Mouse (Mus musculus) forebrain, embryonic 16.5 days (tissue): ENCODE measurements at regions not wholly inside any gene's neighbourhood (a gene's known extent, or its start where the extent isn't known, plus 50 kb on each side); places are given as distances from the start of the nearest gene placed in this dataset.

Source experiments
- ATAC-seq: fragments of 200-750 bp; cut with Nextera tagmentation; 2 replicates; pipeline ENCODE4 v1.8.0; 2017; ENCODE audit warnings: mild to moderate bottlenecking, moderate library complexity
- H3K27ac ChIP-seq: fragments of 300-500 bp; sonication (generic); 2 replicates; pipeline ENCODE4 v1.5.1; 2014; ENCODE audit warnings: low read length, control low read depth
- H3K27me3 ChIP-seq: fragments of 300-500 bp; sonication (generic); replicated peaks from 2 replicates; pipeline ENCODE4 v1.6.1; 2014; ENCODE audit warnings: low read length; ENCODE audit not compliant: control insufficient read depth, insufficient read depth
- H3K36me3 ChIP-seq: fragments of 300-500 bp; sonication (generic); 2 replicates; pipeline ENCODE4 v1.6.1; 2014; ENCODE audit not compliant: control insufficient read depth, insufficient read depth
- H3K4me1 ChIP-seq: fragments of 300-500 bp; sonication (generic); replicated peaks from 2 replicates; pipeline ENCODE4 v1.6.1; 2014; ENCODE audit warnings: low read length; ENCODE audit not compliant: control insufficient read depth, insufficient read depth
- H3K4me2 ChIP-seq: fragments of 300-500 bp; sonication (generic); 2 replicates; pipeline ENCODE4 v1.6.1; 2014; ENCODE audit warnings: mild to moderate bottlenecking, low read length, control low read depth
- H3K4me3 ChIP-seq: fragments of 300-500 bp; sonication (generic); replicated peaks from 2 replicates; pipeline ENCODE4 v1.5.1; 2014; ENCODE audit warnings: mild to moderate bottlenecking, low read length, control low read depth
- H3K9ac ChIP-seq: fragments of 300-500 bp; sonication (generic); replicated peaks from 2 replicates; pipeline ENCODE4 v1.6.1; 2014; ENCODE audit warnings: low read depth, low read length, control low read depth
- H3K9me3 ChIP-seq: fragments of 300-500 bp; sonication (generic); 2 replicates; pipeline ENCODE4 v1.6.1; 2016; ENCODE audit warnings: low read length; ENCODE audit not compliant: control insufficient read depth
- WGBS: fragments of 180-500 bp; shearing (Covaris S2); extraction: QIAGEN DNeasy Blood & Tissue Kit; methylation state at CpG from one replicate; pipeline ENCODE4 v1.1.7; 2014; 5-methylcytosine and 5-hydroxymethylcytosine counted together

DNA sequence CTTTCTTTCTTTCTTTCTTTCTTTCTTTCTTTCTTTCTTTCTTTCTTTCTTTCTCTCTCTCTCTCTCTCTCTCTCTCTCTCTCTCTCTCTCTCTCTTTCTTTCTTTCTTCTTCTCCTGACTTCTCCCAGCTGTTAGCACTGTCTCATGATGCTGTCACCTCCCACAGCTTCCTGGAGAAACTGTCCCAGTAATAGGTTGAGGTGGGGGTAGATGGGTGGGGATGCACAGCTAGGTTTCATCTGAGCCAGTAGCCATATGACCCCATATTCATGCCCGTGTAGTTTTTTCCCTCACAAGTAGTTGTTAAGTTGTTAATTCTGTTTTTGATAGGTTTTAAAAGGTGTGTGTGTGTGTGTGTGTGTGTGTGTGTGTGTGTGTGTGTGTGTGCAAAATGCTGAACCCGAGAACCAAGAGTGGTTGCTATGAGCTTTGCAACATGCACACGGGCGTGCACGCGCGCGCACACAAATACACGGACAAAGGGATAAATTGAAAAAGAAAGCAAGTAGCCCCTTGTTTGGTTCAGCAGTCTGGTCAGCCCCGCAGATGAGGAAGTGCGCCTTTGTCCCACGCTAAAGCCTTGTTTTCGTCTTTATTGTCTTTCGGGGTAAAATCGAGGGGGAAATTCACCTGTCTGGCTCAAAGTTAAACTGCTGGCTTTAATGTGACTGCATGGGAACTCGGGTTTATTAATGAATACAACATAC is 224.4 kb downstream of the Ndfip2 start:
- H3K36me3 ChIP-seq: no peaks in the 10 kb centered on the region
- H3K4me3 ChIP-seq: peak overlapping the region; percentile 36
- H3K27me3 ChIP-seq: no peaks in the 10 kb centered on the region; the same call in 1 of the 2 replicates
- peak; percentile 57 for ATAC-seq
- H3K27ac ChIP-seq: peak overlapping the region; percentile 55
- under 1% methylated on average over 16 of the region's 16 CpGs for WGBS
- peak overlapping the region; percentile 58 for H3K9ac ChIP-seq
- peak overlapping the region; percentile 66 for H3K4me2 ChIP-seq
- H3K4me1 ChIP-seq: peaks cover 12% of the 10 kb centered on the region
- no peaks in the 10 kb centered on the region for H3K9me3 ChIP-seq

DNA sequence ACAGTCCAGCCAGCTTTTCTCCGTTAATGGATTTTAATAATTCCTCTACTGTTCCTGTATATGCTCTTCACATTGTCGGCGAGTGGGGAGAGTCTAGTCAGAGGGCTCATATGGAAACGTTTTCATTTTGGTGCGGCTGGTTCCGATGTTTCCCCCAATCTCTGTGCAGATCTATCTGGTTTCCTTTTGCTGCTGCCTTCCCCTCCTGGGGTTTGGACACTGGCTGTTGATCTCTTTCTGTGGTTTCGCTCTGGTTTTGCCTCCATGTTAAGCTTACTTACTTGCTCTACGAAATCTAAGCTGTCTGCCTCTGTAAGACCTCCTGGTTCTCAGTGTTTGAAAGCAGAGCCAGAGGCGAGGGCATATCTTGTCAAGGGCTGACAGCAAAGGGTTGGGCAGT is 221.7 kb downstream of the Ndfip2 start:
- Histone ChIP-seq H3K27ac (no peak overlapping the region), H3K4me1 (peaks cover 12% of the 10 kb centered on the region), H3K27me3 (no peaks in the 10 kb centered on the region; the same call in 1 of the 2 replicates), H3K4me3 (no peak overlapping the region), H3K9ac (no peak overlapping the region), H3K9me3 (no peaks in the 10 kb centered on the region), H3K36me3 (no peaks in the 10 kb centered on the region), H3K4me2 (no peak overlapping the region)
- ATAC-seq: no peak
- WGBS: 46% methylated on average over 9 of the region's 9 CpGs

DNA sequence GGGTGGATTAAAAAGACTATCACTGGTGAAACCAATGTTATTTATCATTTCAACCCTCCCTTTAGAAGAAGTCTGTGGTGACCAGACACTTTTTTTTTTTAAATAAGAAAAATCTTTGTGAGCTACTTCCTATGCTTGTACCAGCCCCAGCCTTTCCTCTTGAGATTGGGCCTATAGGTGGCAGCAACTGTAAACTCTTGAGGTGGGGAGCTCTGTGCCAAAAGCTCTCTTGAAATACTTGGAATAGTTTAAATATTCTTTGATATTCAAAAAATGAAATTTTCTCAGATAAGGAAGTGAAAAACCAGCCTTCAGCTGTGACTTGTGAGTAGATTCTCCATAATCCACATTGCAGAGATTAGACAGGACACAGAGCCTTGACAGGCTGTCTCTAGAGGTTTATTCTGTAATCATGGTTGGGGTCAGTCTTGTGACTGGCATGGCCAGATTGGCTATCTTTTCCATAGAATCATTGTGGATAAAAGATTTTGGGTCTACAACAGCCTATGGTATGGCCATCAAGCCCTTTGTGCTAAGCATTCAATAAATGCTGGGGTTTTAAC is 216.7 kb downstream of the Ndfip2 start:
- no peaks in the 10 kb centered on the region for H3K4me1 ChIP-seq
- H3K36me3 ChIP-seq: no peaks in the 10 kb centered on the region
- H3K9me3 ChIP-seq: no peaks in the 10 kb centered on the region
- no peak overlapping the region for H3K4me3 ChIP-seq
- no peak overlapping the region for H3K4me2 ChIP-seq
- H3K27ac ChIP-seq: no peak overlapping the region
- H3K9ac ChIP-seq: no peak overlapping the region
- H3K27me3 ChIP-seq: no peaks in the 10 kb centered on the region; the same call in 1 of the 2 replicates
- peak; percentile 87 for ATAC-seq

- no peak overlapping the region for H3K9ac ChIP-seq
- H3K9me3 ChIP-seq: no peaks in the 10 kb centered on the region
- H3K27ac ChIP-seq: no peak overlapping the region
- ATAC-seq: no peak
- no peak overlapping the region for H3K4me2 ChIP-seq
- no peak overlapping the region for H3K4me3 ChIP-seq
- no peaks in the 10 kb centered on the region for H3K27me3 ChIP-seq
- no peaks in the 10 kb centered on the region for H3K4me1 ChIP-seq
- H3K36me3 ChIP-seq: no peaks in the 10 kb centered on the region
- WGBS: 87% methylated on average over 3 of the region's 3 CpGs
These were observed 190.6 kb downstream of the Ndfip2 start for GRCm38 (mm10) chr14:105448919-105449458.

DNA sequence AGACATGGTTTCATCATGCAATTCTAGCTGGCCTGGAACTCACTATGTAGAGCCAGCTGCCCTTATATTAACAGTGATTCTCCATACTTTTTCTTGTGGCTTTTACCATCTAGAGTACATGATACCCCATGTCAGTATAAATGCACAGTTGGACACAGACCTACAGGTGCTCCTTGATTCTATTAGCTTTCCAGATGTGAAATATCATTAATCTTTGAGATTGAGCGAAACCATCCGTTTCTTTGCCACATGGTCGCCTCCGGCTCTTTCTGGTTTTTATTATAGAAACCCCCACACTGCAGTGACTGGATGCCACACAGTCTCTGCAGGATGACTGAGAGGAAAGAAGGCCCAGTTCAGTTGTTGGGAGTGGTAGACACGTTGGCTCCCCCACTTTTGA is 188.7 kb downstream of the Ndfip2 start:
- Histone ChIP-seq H3K4me3 (no peak overlapping the region), H3K27ac (no peak overlapping the region), H3K27me3 (no peaks in the 10 kb centered on the region), H3K9me3 (no peaks in the 10 kb centered on the region), H3K9ac (no peak overlapping the region), H3K4me1 (no peaks in the 10 kb centered on the region), H3K4me2 (no peak overlapping the region), H3K36me3 (no peaks in the 10 kb centered on the region)
- no peak for ATAC-seq
- WGBS: 86% methylated on average over 5 of the region's 5 CpGs

- H3K9ac ChIP-seq: no peak overlapping the region
These were observed 177.0 kb downstream of the Ndfip2 start for GRCm38 (mm10) chr14:105435343-105435742.

DNA sequence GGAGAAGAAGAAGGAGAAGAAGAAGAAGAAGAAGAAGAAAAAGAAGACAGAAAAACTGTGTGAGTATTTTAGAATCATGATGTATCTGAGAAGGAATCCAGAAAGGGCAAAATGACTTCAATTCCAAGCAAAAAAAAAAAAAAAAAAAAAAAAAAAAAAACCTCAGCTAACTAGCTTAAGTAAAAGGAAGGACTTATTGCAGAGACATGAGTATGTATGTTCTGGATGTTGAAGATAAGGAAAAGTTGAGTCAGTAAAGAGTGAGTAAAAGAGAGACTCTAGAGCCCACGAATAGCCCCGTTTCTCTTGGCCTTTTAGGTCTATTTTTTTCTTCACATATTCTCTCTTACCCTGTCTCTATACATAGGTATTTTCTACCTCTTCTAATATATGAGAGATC is 175.1 kb downstream of the Ndfip2 start:
- Histone ChIP-seq H3K9ac (no peak overlapping the region), H3K27me3 (no peaks in the 10 kb centered on the region), H3K4me2 (no peak overlapping the region), H3K9me3 (no peaks in the 10 kb centered on the region), H3K4me3 (no peak overlapping the region), H3K4me1 (no peaks in the 10 kb centered on the region), H3K27ac (no peak overlapping the region), H3K36me3 (no peaks in the 10 kb centered on the region)
- 91% methylated on average over 2 of the region's 2 CpGs for WGBS
- no peak for ATAC-seq

More at GRCm38 (mm10) chr14:105435343-105435742, 177.0 kb downstream of the Ndfip2 start:
- no peaks in the 10 kb centered on the region for H3K36me3 ChIP-seq
- ATAC-seq: no peak
- H3K4me3 ChIP-seq: no peak overlapping the region
- H3K4me2 ChIP-seq: no peak overlapping the region
- no peaks in the 10 kb centered on the region for H3K27me3 ChIP-seq
- H3K27ac ChIP-seq: no peak overlapping the region
- WGBS: 87% methylated on average over 6 of the region's 6 CpGs
- no peaks in the 10 kb centered on the region for H3K9me3 ChIP-seq
- no peaks in the 10 kb centered on the region for H3K4me1 ChIP-seq

GRCm38 (mm10) chr14:105432670-105433069 is 174.3 kb downstream of the Ndfip2 start:
- H3K4me2 ChIP-seq: no peak overlapping the region
- H3K36me3 ChIP-seq: no peaks in the 10 kb centered on the region
- 4% methylated on average over 4 of the region's 4 CpGs for WGBS
- H3K9ac ChIP-seq: no peak overlapping the region
- H3K27me3 ChIP-seq: no peaks in the 10 kb centered on the region
- no peaks in the 10 kb centered on the region for H3K9me3 ChIP-seq
- H3K27ac ChIP-seq: no peak overlapping the region
- peaks cover under 1% of the 10 kb centered on the region for H3K4me1 ChIP-seq
- H3K4me3 ChIP-seq: no peak overlapping the region
- ATAC-seq: no peak

DNA sequence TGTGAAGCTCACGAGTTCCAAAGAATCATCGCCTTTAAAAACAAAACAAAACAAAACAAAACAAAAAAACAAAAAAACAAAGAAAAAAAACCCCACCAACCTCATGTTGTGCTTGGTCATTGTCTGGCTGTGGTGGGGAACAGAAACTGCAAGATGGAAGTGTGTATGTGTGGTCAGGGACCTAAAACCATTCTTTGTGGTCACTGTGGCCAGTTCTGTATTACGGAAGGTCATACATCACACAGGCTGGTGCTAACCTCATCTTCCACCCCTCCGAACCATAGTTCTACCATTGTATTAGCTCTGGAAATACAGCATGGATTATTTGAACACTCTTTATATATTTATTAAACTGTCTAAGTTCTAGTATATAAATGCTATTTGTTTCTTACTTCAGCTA is 173.2 kb downstream of the Ndfip2 start:
- Histone ChIP-seq H3K4me1 (peaks cover 9% of the 10 kb centered on the region), H3K4me3 (no peak overlapping the region), H3K9ac (no peak overlapping the region), H3K27ac (no peak overlapping the region), H3K4me2 (no peak overlapping the region), H3K9me3 (no peaks in the 10 kb centered on the region), H3K27me3 (no peaks in the 10 kb centered on the region), H3K36me3 (no peaks in the 10 kb centered on the region)
- WGBS: 93% methylated on average over 4 of the region's 4 CpGs
- ATAC-seq: no peak
